Mouse (Mus musculus) 416B (cell line): ENCODE measurements at regions not wholly inside any gene's neighbourhood (a gene's known extent, or its start where the extent isn't known, plus 50 kb on each side); places are given as distances from the start of the nearest gene placed in this dataset.

ENCODE experiments used
- DNase-seq: peaks from one replicate; pipeline ENCODE4 v3.0.0; 2011; ENCODE audit warnings: low read depth

DNA sequence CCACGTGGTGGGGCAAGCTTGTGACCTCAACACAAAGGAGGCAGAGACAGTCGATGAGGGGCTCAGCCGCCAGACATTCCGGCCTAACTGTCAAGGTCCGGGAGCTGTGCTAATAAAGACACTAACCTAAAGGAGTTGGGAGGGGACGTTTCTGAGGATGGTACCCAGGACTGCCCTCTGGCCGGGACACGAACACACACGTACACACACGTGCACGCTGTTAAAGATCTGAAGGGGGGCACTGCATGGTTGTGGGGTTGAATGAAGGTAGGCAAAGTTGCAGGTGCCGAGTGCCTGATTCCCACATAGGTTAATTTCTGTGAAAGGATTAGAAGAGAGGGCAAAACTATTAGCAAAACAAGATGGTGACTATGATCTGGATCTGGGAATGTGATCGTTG, 65.4 kb upstream of the Mitf start:
- DNase-seq: no peak

GRCm38 (mm10) chr6:97740851-97741201, 66.0 kb upstream of the Mitf start:
- no peak for DNase-seq

- DNase-seq: peak; percentile 42
Observed at GRCm38 (mm10) chr6:97740107-97740850, 66.6 kb upstream of the Mitf start.

DNA sequence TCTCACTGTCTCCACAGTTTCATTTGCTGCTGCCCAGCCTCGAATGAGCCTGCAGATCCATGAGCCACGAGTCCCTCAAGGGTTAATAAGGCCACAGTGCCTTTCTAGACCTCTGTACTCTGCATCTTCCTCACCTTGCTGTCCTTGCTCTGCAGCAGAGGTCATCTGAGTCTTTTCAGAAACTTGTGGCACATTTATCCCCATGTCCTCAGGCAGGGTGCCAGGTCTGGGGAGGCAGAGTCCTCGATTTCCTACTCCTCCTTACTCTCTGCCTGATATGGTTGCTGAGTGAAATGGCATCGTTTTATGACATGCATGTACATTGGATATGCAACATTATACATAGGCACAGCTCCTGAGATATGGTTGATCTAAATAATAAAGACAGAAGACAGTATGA, 68.0 kb upstream of the Mitf start:
- no peak for DNase-seq

- peak; percentile 18 for DNase-seq
Observed at GRCm38 (mm10) chr6:97730835-97731234, 76.0 kb upstream of the Mitf start.

- no peak for DNase-seq
Observed at GRCm38 (mm10) chr6:97718184-97718910, 88.5 kb upstream of the Mitf start.

DNA sequence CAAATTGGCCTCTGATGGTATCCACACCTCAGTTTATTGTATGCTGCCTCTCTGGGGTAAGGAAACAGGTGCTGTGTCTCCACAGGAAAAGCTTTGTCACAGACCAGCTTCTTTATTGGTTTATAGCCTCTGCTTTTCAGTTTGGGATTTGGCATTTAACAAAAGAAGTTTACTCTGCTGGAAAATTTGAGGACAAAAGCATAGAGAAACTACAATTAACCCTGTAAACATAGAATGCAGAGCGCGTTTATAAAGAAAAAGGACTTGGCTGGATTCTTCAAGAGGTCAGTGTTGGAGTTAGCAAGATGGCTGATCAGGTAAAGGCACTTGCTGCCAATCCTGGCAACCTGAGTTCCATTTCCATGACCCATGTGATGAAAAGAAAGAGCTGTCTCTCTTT, 90.1 kb upstream of the Frmd4b start:
- DNase-seq: no peak

- no peak for DNase-seq
Observed at GRCm38 (mm10) chr6:97704361-97704760, 87.0 kb upstream of the Frmd4b start.

DNA sequence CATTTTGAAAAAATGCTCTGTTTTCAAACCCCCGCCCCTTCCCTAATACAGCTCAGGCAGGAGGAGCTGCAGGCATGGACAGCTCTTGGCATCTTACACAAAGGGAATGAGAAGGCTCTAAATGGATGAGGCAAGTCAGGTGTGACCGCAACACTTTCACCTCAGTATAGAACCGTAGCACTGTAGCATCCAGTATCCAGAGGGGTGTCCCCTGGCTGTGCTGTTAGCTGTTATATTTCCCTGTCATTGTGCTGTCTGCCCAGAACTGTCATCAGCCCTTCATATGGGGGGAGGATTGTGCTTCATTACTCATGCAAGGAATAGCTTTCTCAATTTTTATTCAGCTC, 82.4 kb upstream of the Frmd4b start:
- no peak for DNase-seq

DNA sequence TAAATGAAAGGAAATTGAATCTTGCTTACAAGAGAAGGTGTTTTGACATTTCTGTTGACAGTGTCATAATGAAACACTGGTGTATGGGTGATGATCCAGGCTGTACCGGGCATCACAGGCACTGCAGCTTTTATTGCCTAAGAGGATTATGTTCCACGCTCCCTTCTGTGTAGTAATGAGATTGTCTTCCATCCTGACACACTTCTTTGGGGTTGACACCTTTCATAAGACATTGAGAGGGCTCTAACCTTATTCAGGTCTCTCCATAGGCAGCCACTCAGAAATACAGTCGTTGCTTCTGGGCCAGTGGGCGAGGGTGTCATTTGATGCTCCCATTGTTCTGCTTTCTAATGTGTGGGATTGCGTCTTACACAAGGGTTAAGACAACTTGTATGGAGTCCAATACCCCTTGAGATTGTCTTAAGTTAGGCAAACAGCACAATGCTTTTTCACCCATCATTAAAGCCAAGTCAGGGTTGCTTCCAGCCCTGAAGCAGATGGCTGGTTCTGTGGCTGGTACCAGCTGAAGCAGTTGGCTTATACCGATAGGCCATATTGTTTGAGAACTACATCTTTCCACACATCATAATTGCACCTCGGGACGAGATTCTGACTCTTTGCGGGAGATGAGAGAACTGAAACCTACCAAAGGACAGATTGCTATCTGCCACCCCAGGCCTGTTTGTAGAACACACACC, 81.9 kb upstream of the Frmd4b start:
- no peak for DNase-seq

GRCm38 (mm10) chr6:97693281-97693680, 75.9 kb upstream of the Frmd4b start:
- no peak for DNase-seq

DNA sequence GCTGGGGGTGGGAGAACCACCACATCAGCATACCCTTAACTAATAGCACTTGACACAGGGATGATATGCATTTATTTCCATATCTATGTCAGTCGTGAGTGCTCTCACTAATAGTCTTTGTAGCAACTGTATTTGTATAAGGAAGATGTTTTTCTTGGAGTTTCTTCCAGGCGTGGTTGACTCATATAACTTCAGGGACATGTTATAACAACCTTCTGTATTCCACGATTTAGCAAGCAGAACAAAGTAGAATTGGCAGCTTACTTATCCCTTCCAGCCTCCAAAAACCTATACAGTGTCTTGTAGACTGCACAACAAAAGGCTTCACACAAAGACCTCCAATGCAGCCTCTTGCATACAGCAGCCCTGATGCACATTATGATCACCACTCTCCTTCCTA, 73.8 kb upstream of the Frmd4b start:
- no peak for DNase-seq

DNA sequence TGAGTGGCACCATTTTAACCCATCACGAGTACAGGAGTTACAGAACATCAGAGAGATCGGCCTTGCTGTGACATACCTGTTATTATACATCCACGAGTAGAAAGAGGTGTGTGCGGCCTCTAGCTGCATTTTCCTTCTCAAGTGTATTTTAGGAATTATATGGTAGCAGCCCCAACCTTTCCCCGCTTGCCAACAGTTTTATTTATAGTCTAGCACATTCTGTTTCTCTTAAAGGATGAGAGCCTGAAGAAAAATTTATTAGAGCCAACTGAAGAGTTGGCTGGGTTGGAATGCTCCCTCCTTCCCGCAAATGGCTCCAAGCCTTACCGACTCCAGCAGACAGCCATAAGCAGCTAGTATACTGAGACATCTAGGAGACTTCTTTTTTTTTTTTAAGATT, 67.0 kb upstream of the Frmd4b start:
- no peak for DNase-seq

- no peak for DNase-seq
Observed at GRCm38 (mm10) chr6:97682213-97682612, 64.9 kb upstream of the Frmd4b start.

GRCm38 (mm10) chr6:97675181-97675756, 57.9 kb upstream of the Frmd4b start:
- DNase-seq: no peak

- no peak for DNase-seq
Observed at GRCm38 (mm10) chr6:97666818-97667629, 49.7 kb upstream of the Frmd4b start.
